Mouse (Mus musculus) macrophage (primary cell): ENCODE data around the gene Ly6c1. TPM values are rescaled to one million over a fixed set of nuclear protein-coding genes. Genes with fewer than 3 reads are reported as not detected.
"Not testable (repeated sequence)": the region's sequence is repeated elsewhere in the genome, so short reads cannot be mapped to it uniquely, and the experiment has no call there.

Experiments
- H3K27ac ChIP-seq: fragments of 350-480 bp; formaldehyde crosslinking; 2 replicates; pipeline ENCODE4 v1.9.0; 2021
- H3K36me3 ChIP-seq: fragments of 350-480 bp; formaldehyde crosslinking; 2 replicates; pipeline ENCODE4 v1.9.0; 2021; ENCODE audit errors: inconsistent target
- H3K4me3 ChIP-seq: fragments of 350-480 bp; formaldehyde crosslinking; 2 replicates; pipeline ENCODE4 v1.9.0; 2021; ENCODE audit errors: inconsistent target
- H3K79me2 ChIP-seq: fragments of 350-480 bp; formaldehyde crosslinking; 2 replicates; pipeline ENCODE4 v1.9.0; 2021; ENCODE audit errors: inconsistent target
- WGBS: methylation state at CpG from one replicate; pipeline ENCODE4 v1.1.7; 2026; ENCODE audit warnings: inconsistent platforms; ENCODE audit not compliant: missing documents; 5-methylcytosine and 5-hydroxymethylcytosine counted together
- polyA plus RNA-seq: library from polyadenylated mRNA; stranded (reverse); fragments of 250-400 nt; gene quantifications from 3 replicates; pipeline ENCODE4 v1.2.4, GENCODE M21; 2018; ENCODE audit warnings: inconsistent platforms
- total RNA-seq, 78 experiments: library from RNA; depleted of rRNA; stranded (reverse); fragments of 250-400 nt; gene quantifications; 1 replicate in 9 of 78; 2 replicates in 24 of 78; 3 replicates in 43 of 78; 4 replicates in 2 of 78; pipeline ENCODE4 v1.2.4; 2018; ENCODE audit warnings: inconsistent platforms in 56 of 78

Ly6c1 gene
- under 1 TPM in 1 of 26 experiments, not detected in 25; 0.95 TPM for total RNA-seq (2018; cell fraction: chromatin; rRNA removed)
- under 1 TPM in 1 of 26 experiments, not detected in 25; 0.24 TPM for total RNA-seq (2018; cell fraction: cytosol; rRNA removed)
- total RNA-seq (2018; cell fraction: nucleus; rRNA removed), result not detected
- not detected in 3 replicates for polyA plus RNA-seq

GRCm38 (mm10) chr15:75048642-75049261 is at the start of gene Ly6c1:
Gene Ly6c1, minus strand, starts transcription at chr15:75048830.
- 100% methylated on average over 1 of the region's 1 CpGs for WGBS
- H3K36me3 ChIP-seq, H3K27ac ChIP-seq: not testable (repeated sequence)

GRCm38 (mm10) chr15:75088041-75088440 is 39.4 kb upstream of the Ly6c1 start:
- 11% methylated on average over 1 of the region's 2 CpGs for WGBS

More at GRCm38 (mm10) chr15:75048642-75049261, at the start of gene Ly6c1:
- H3K4me3 ChIP-seq, H3K79me2 ChIP-seq: not testable (repeated sequence)

GRCm38 (mm10) chr15:75069965-75070364 is 21.3 kb upstream of the Ly6c1 start:
- Histone ChIP-seq H3K4me3 (no peak overlapping the region), H3K27ac (no peak overlapping the region), H3K79me2 (no peaks in the 10 kb centered on the region), H3K36me3 (no peaks in the 10 kb centered on the region)
- 32% methylated on average over 4 of the region's 4 CpGs for WGBS

More at GRCm38 (mm10) chr15:75088041-75088440, 39.4 kb upstream of the Ly6c1 start:
- not testable (repeated sequence) for H3K27ac ChIP-seq, H3K79me2 ChIP-seq, H3K36me3 ChIP-seq, H3K4me3 ChIP-seq

GRCm38 (mm10) chr15:75062030-75062574 is 13.5 kb upstream of the Ly6c1 start:
- not testable (repeated sequence) for H3K4me3 ChIP-seq, H3K79me2 ChIP-seq, H3K36me3 ChIP-seq, H3K27ac ChIP-seq
- WGBS, result 17% methylated on average over 4 of the region's 6 CpGs

- Histone ChIP-seq H3K79me2 (no peaks in the 10 kb centered on the region), H3K36me3 (no peaks in the 10 kb centered on the region), H3K4me3 (no peak overlapping the region)
These were observed 11.9 kb upstream of the Ly6c1 start for GRCm38 (mm10) chr15:75060505-75060904.

GRCm38 (mm10) chr15:75055985-75056384 is 7.4 kb upstream of the Ly6c1 start:
- Histone ChIP-seq H3K36me3 (no peaks in the 10 kb centered on the region), H3K4me3 (no peak overlapping the region), H3K27ac (no peak overlapping the region), H3K79me2 (no peaks in the 10 kb centered on the region)
- WGBS, result 96% methylated on average over 2 of the region's 2 CpGs

More at GRCm38 (mm10) chr15:75060505-75060904, 11.9 kb upstream of the Ly6c1 start:
- no peak overlapping the region for H3K27ac ChIP-seq

- not testable (repeated sequence) for H3K27ac ChIP-seq, H3K4me3 ChIP-seq, H3K36me3 ChIP-seq, H3K79me2 ChIP-seq
- WGBS, result 59% methylated on average over 3 of the region's 3 CpGs
These were observed 6.8 kb upstream of the Ly6c1 start for GRCm38 (mm10) chr15:75055425-75055824.

- not testable (repeated sequence) for H3K79me2 ChIP-seq, H3K27ac ChIP-seq, H3K36me3 ChIP-seq, H3K4me3 ChIP-seq
- no CpG with 5 or more reads among the region's 2 CpGs for WGBS
These were observed 3.8 kb upstream of the Ly6c1 start for GRCm38 (mm10) chr15:75052414-75052813.

- not testable (repeated sequence) for H3K36me3 ChIP-seq, H3K27ac ChIP-seq, H3K4me3 ChIP-seq, H3K79me2 ChIP-seq
- 75% methylated on average over 2 of the region's 3 CpGs for WGBS
These were observed 2.5 kb upstream of the Ly6c1 start for GRCm38 (mm10) chr15:75051141-75051540.

- not testable (repeated sequence) for H3K4me3 ChIP-seq, H3K79me2 ChIP-seq, H3K36me3 ChIP-seq, H3K27ac ChIP-seq
- no CpG with 5 or more reads among the region's 1 CpGs for WGBS
These were observed 2.0 kb upstream of the Ly6c1 start for GRCm38 (mm10) chr15:75050593-75050992.

GRCm38 (mm10) chr15:75049811-75050210 is 1.2 kb upstream of the Ly6c1 start:
- H3K79me2 ChIP-seq, H3K4me3 ChIP-seq, H3K36me3 ChIP-seq, H3K27ac ChIP-seq: not testable (repeated sequence)
- WGBS, result 86% methylated on average over 1 of the region's 2 CpGs

GRCm38 (mm10) chr15:75047970-75048320 is 685 bp downstream of the Ly6c1 start:
- WGBS, result 100% methylated on average over 1 of the region's 1 CpGs
- H3K79me2 ChIP-seq, H3K4me3 ChIP-seq: not testable (repeated sequence)

GRCm38 (mm10) chr15:75047313-75047969 is 1.2 kb downstream of the Ly6c1 start:
- H3K27ac ChIP-seq, result not testable (repeated sequence)
- 94% methylated on average over 4 of the region's 7 CpGs for whole genome bisulfite sequencing

More at GRCm38 (mm10) chr15:75047970-75048320, 685 bp downstream of the Ly6c1 start:
- not testable (repeated sequence) for H3K36me3 ChIP-seq, H3K27ac ChIP-seq

GRCm38 (mm10) chr15:75045501-75045900 is 3.1 kb downstream of the Ly6c1 start:
- H3K79me2 ChIP-seq, H3K27ac ChIP-seq, H3K36me3 ChIP-seq, H3K4me3 ChIP-seq: not testable (repeated sequence)
- 56% methylated on average over 2 of the region's 3 CpGs for WGBS

More at GRCm38 (mm10) chr15:75047313-75047969, 1.2 kb downstream of the Ly6c1 start:
- not testable (repeated sequence) for H3K79me2 ChIP-seq, H3K36me3 ChIP-seq, H3K4me3 ChIP-seq

- not testable (repeated sequence) for H3K36me3 ChIP-seq, H3K27ac ChIP-seq, H3K4me3 ChIP-seq, H3K79me2 ChIP-seq
- 23% methylated on average over 3 of the region's 10 CpGs for WGBS
These were observed 27.4 kb downstream of the Ly6c1 start for GRCm38 (mm10) chr15:75021020-75021759.
